Mouse (Mus musculus): Measurements from ENCODE around the gene Camk2b. TPM values are rescaled to one million over a fixed set of nuclear protein-coding genes. Genes with fewer than 3 reads are reported as not detected.

The Camk2b gene
- polyA plus RNA-seq, 1 experiment from 2014 or later = 1.6 TPM

- H3K4me3 ChIP-seq = no peak overlapping the region
- no peaks in the 10 kb centered on the region for H3K36me3 ChIP-seq
- H3K27me3 ChIP-seq = no peaks in the 10 kb centered on the region
- H3K9ac ChIP-seq = no peak overlapping the region
- no peak overlapping the region for H3K27ac ChIP-seq
- H3K4me1 ChIP-seq = no peaks in the 10 kb centered on the region
- WGBS = 88% methylated on average over 7 of the region's 7 CpGs
- H3K4me2 ChIP-seq (replicated peaks) = no peak overlapping the region
- no peaks in the 10 kb centered on the region for H3K9me3 ChIP-seq
- no peak for ATAC-seq (ENCODE audit: low FRiP score, low read depth)
These were observed 28.5 kb downstream of the Camk2b start for GRCm38 (mm10) chr11:6037686-6038085.

- no peak overlapping the region for H3K9ac ChIP-seq
- no peak overlapping the region for H3K4me2 ChIP-seq (replicated peaks)
- no peaks in the 10 kb centered on the region for H3K36me3 ChIP-seq
- 86% methylated on average over 7 of the region's 7 CpGs for WGBS
- H3K27me3 ChIP-seq = no peaks in the 10 kb centered on the region
- ATAC-seq (ENCODE audit: low FRiP score, low read depth) = no peak; the same call in 1 of the 2 replicates
- H3K9me3 ChIP-seq = no peaks in the 10 kb centered on the region
- H3K4me3 ChIP-seq = no peak overlapping the region
- no peaks in the 10 kb centered on the region for H3K4me1 ChIP-seq
- H3K27ac ChIP-seq = no peak overlapping the region
These were observed 29.0 kb downstream of the Camk2b start for GRCm38 (mm10) chr11:6037198-6037597.

DNA sequence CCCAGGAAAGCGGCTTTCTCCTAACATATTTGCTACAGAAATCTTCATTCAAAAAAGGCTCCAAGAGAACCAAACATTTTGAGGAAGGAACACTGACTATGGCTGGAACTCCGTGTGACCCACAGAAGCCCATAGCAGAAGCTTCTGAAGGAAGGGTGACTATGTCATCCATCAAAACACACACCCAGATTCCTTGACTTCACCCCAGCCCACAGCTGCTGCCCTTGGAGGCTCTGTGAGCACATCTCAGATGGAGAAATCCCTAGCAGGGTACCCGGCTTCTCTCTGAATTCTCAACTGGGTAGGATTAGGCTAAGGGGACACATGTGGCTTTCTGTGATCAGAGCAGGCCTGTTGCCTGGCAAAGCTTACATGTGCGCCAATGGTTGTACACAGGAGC is 29.7 kb downstream of the Camk2b start:
- Histone ChIP-seq H3K4me3 (no peak overlapping the region), H3K9ac (no peak overlapping the region), H3K4me1 (no peaks in the 10 kb centered on the region), H3K27me3 (no peaks in the 10 kb centered on the region), H3K9me3 (no peaks in the 10 kb centered on the region), H3K27ac (no peak overlapping the region), H3K4me2 (replicated peaks) (no peak overlapping the region), H3K36me3 (no peaks in the 10 kb centered on the region)
- no peak for ATAC-seq (ENCODE audit: low FRiP score, low read depth)
- 78% methylated on average over 4 of the region's 4 CpGs for WGBS

DNA sequence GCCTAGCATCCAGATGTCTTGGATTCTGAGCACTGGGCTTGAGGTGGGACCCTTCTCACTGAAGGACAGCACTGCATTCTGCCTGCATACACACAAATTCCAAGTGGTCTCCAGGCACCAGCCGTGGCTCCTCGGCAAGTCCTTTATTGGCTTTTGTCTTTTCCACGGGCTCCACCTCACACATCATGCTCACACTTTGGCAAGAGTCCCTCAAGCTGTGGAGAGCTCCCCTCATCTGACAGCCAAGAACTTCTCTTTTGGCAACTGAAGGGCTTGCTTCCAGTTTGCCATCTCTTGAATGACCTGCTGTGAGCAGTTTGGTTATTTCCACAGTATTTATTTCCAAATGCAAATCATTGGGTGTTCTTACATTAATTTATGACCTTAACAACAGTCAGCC is 30.6 kb downstream of the Camk2b start:
- ATAC-seq (ENCODE audit: low FRiP score, low read depth) = no peak
- no peaks in the 10 kb centered on the region for H3K27me3 ChIP-seq
- WGBS = 72% methylated on average over 3 of the region's 3 CpGs
- no peaks in the 10 kb centered on the region for H3K4me1 ChIP-seq
- H3K27ac ChIP-seq = no peak overlapping the region
- no peaks in the 10 kb centered on the region for H3K9me3 ChIP-seq
- H3K9ac ChIP-seq = no peak overlapping the region
- no peak overlapping the region for H3K4me3 ChIP-seq
- H3K4me2 ChIP-seq (replicated peaks) = no peak overlapping the region
- H3K36me3 ChIP-seq = no peaks in the 10 kb centered on the region

- ATAC-seq (ENCODE audit: low FRiP score, low read depth) = no peak
- no peaks in the 10 kb centered on the region for H3K4me1 ChIP-seq
- H3K4me3 ChIP-seq = no peak overlapping the region
- H3K27ac ChIP-seq = no peak overlapping the region
- no peaks in the 10 kb centered on the region for H3K27me3 ChIP-seq
- no peak overlapping the region for H3K9ac ChIP-seq
- H3K9me3 ChIP-seq = no peaks in the 10 kb centered on the region
- 87% methylated on average over 2 of the region's 2 CpGs for WGBS
- H3K36me3 ChIP-seq = no peaks in the 10 kb centered on the region
- no peak overlapping the region for H3K4me2 ChIP-seq (replicated peaks)
These were observed 31.4 kb downstream of the Camk2b start for GRCm38 (mm10) chr11:6034740-6035139.

DNA sequence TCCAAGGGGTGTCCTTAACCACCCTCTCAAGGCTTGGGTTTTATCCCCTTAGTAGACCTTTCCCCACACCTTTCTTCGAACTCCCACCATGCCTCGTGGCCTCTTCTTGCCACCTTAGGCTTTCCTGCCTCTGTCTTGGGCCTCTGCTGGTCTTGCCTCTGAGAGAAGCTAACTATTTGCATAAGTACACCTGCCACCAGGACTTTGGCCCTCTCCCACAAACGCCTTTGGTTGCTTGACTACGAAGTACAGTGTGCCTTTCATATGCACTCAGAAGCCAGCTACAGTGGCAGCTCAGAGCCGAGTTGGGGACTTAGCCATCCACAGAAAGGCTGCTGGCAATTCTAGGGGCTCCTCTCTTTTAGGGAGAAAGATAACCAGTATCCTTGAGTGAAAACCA is 32.4 kb downstream of the Camk2b start:
- ATAC-seq (ENCODE audit: low FRiP score, low read depth) = no peak
- WGBS = 79% methylated on average over 5 of the region's 5 CpGs
- H3K36me3 ChIP-seq = no peaks in the 10 kb centered on the region
- H3K27ac ChIP-seq = no peak overlapping the region
- no peaks in the 10 kb centered on the region for H3K4me1 ChIP-seq
- no peak overlapping the region for H3K4me3 ChIP-seq
- no peak overlapping the region for H3K4me2 ChIP-seq (replicated peaks)
- H3K9ac ChIP-seq = no peak overlapping the region
- no peaks in the 10 kb centered on the region for H3K9me3 ChIP-seq
- H3K27me3 ChIP-seq = no peaks in the 10 kb centered on the region

DNA sequence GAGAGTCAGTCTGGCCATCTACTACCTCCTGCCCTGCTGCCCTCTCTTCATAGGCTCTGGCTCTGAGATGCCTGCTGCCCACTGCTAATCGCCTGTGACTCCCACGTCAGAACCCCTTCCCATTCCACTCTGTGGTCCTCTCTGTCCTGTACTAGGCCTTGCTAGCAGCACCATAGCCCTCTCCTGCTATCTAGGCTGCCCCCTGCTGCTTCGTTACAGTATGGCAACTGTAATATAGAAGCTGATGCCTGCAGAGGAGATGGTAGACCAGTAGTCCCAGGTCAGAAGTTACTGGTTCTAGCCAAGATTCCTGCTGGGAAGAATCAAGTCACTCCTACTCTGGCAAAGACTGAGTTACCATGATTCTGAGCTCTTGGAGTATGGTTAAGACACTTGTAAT is 33.0 kb downstream of the Camk2b start:
- no peaks in the 10 kb centered on the region for H3K27me3 ChIP-seq
- H3K9me3 ChIP-seq = no peaks in the 10 kb centered on the region
- no peak overlapping the region for H3K4me2 ChIP-seq (replicated peaks)
- no peak overlapping the region for H3K9ac ChIP-seq
- H3K36me3 ChIP-seq = no peaks in the 10 kb centered on the region
- no peak for ATAC-seq (ENCODE audit: low FRiP score, low read depth)
- H3K27ac ChIP-seq = no peak overlapping the region
- no peaks in the 10 kb centered on the region for H3K4me1 ChIP-seq
- WGBS = 65% methylated on average over 3 of the region's 3 CpGs
- H3K4me3 ChIP-seq = no peak overlapping the region

DNA sequence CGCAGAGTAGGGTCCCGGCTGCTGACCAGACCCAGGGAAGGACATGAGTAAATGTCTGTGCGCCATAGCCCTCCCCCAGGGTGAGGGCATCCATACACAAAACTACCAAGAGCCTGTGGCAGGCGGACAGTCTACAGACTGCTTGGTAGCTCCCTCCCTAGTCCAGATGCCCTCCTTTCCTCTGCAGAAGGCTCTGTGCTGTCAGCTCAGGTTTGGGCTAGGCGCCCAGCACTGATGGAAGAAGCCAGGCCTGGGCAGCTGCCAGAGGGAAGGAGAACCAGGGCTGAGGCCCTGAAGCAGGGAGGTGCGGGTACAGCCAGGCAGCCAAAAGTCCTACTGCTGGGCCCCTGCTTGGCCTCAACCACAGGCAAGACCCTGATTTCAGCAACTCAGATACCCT is 35.5 kb downstream of the Camk2b start:
- no peak overlapping the region for H3K4me2 ChIP-seq (replicated peaks)
- H3K9ac ChIP-seq = no peak overlapping the region
- no peak overlapping the region for H3K4me3 ChIP-seq
- no peaks in the 10 kb centered on the region for H3K4me1 ChIP-seq
- H3K9me3 ChIP-seq = no peaks in the 10 kb centered on the region
- no peak overlapping the region for H3K27ac ChIP-seq
- WGBS = 84% methylated on average over 6 of the region's 6 CpGs
- no peak for ATAC-seq (ENCODE audit: low FRiP score, low read depth)
- H3K27me3 ChIP-seq = no peaks in the 10 kb centered on the region; the same call in 1 of the 2 replicates
- no peaks in the 10 kb centered on the region for H3K36me3 ChIP-seq

DNA sequence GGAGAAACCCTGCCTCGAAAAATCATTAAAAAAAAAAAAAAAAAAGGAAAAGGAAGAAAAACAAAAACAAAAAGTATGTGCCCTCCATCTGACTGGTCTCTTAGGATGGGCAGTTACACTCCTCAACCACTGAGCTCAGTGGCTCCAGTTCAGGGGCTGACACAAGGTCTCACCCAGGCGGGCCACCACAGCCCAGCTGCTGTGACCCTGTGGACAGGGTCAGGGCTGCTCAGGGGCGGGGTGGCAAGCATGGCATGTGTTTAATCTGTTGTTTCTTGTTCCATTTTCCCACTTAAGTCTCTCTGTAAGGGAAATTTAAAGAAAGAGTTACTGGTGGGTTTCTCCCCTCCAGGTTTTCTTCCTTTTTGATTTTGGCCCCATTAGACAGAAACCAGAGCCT is 36.4 kb downstream of the Camk2b start:
- Histone ChIP-seq H3K9me3 (no peaks in the 10 kb centered on the region), H3K27ac (no peak overlapping the region), H3K4me1 (no peaks in the 10 kb centered on the region), H3K4me2 (replicated peaks) (no peak overlapping the region), H3K4me3 (no peak overlapping the region), H3K9ac (no peak overlapping the region), H3K36me3 (no peaks in the 10 kb centered on the region), H3K27me3 (no peaks in the 10 kb centered on the region; the same call in 1 of the 2 replicates)
- 69% methylated on average over 3 of the region's 3 CpGs for WGBS
- ATAC-seq (ENCODE audit: low FRiP score, low read depth) = no peak

GRCm38 (mm10) chr11:6028911-6029310 is 37.3 kb downstream of the Camk2b start:
- 79% methylated on average over 7 of the region's 7 CpGs for WGBS
- Histone ChIP-seq H3K9ac (no peak overlapping the region), H3K4me2 (replicated peaks) (no peak overlapping the region), H3K27ac (no peak overlapping the region), H3K9me3 (no peaks in the 10 kb centered on the region), H3K36me3 (no peaks in the 10 kb centered on the region), H3K27me3 (no peaks in the 10 kb centered on the region; the same call in 1 of the 2 replicates), H3K4me1 (no peaks in the 10 kb centered on the region), H3K4me3 (no peak overlapping the region)
- ATAC-seq (ENCODE audit: low FRiP score, low read depth) = no peak

- WGBS = 63% methylated on average over 1 of the region's 1 CpGs
These were observed 39.8 kb downstream of the Camk2b start for GRCm38 (mm10) chr11:6026361-6026760.

GRCm38 (mm10) chr11:6024923-6025652 is 41.1 kb downstream of the Camk2b start:
- Histone ChIP-seq H3K4me3 (no peak overlapping the region), H3K27me3 (no peaks in the 10 kb centered on the region; the same call in 1 of the 2 replicates), H3K36me3 (no peaks in the 10 kb centered on the region), H3K9ac (no peak overlapping the region), H3K27ac (no peak overlapping the region), H3K4me2 (replicated peaks) (no peak overlapping the region), H3K9me3 (no peaks in the 10 kb centered on the region), H3K4me1 (no peaks in the 10 kb centered on the region)
- no peak for ATAC-seq (ENCODE audit: low FRiP score, low read depth)
- 81% methylated on average over 12 of the region's 12 CpGs for WGBS

More at GRCm38 (mm10) chr11:6026361-6026760, 39.8 kb downstream of the Camk2b start:
- Histone ChIP-seq H3K4me3 (no peak overlapping the region), H3K4me2 (replicated peaks) (no peak overlapping the region), H3K9ac (no peak overlapping the region), H3K27ac (no peak overlapping the region), H3K36me3 (no peaks in the 10 kb centered on the region), H3K27me3 (no peaks in the 10 kb centered on the region; the same call in 1 of the 2 replicates), H3K9me3 (no peaks in the 10 kb centered on the region), H3K4me1 (no peaks in the 10 kb centered on the region)
- no peak for ATAC-seq (ENCODE audit: low FRiP score, low read depth)

All from limb, embryonic 13.5 days (tissue).